Mouse (Mus musculus) bone marrow macrophage, adult 2 months (primary cell): ENCODE results near the gene Tbrg1.

Source experiments
- CTCF ChIP-seq: IDR thresholded peaks from 2 replicates; pipeline ENCODE4 v1.5.1; 2012; ENCODE audit warnings: low read depth, mild to moderate bottlenecking, low read length, moderate library complexity
- POLR2A ChIP-seq: IDR thresholded peaks from 2 replicates; pipeline ENCODE4 v1.6.1; 2012; ENCODE audit warnings: mild to moderate bottlenecking, low read depth, low read length, borderline replicate concordance

DNA sequence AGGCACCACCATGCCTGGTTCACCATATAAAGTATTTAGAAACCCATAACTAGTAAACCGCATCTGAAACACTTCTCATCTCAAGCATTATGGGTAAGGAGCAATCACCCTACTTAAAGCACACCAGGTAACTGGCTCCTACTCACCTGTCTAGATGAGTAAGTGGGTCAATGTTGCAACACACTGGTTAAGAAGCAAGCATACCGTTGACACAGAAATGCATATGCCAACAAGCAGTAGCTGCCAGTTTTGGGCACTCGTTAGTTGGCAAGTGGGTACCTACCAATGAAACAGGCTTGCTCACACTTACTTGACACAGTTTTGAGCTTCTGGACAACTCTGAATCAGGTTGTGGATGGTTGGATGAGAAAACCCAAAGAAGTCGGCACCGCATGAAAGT lies 6.5 kb downstream of the Tbrg1 start:
- TF ChIP-seq CTCF (no peak), POLR2A (no peak)
